Mouse (Mus musculus) brain, embryonic 18.5 days (tissue): ENCODE measurements around the gene Echdc3.

Source experiments
- DNase-seq: peaks from one replicate; pipeline ENCODE4 v3.0.0-alpha.2; 2012; ENCODE audit warnings: low read depth, low spot score

The Echdc3 gene

GRCm38 (mm10) chr2:6168560-6168959 is 44.3 kb downstream of the Echdc3 start:
- DNase-seq, result no peak

- DNase-seq, result peak; percentile 30
Observed at GRCm38 (mm10) chr2:6167843-6168558, 44.8 kb downstream of the Echdc3 start.

GRCm38 (mm10) chr2:6165771-6166170 is 47.1 kb downstream of the Echdc3 start:
- no peak for DNase-seq

GRCm38 (mm10) chr2:6164606-6165290 is 48.1 kb downstream of the Echdc3 start:
- no peak for DNase-seq

- no peak for DNase-seq
Observed at GRCm38 (mm10) chr2:6162366-6163040, 50.3 kb downstream of the Echdc3 start.

GRCm38 (mm10) chr2:6159735-6160134 is 53.1 kb downstream of the Echdc3 start:
- no peak for DNase-seq

- no peak for DNase-seq
Observed at GRCm38 (mm10) chr2:6159219-6159618, 53.6 kb downstream of the Echdc3 start.

- no peak for DNase-seq
Observed at GRCm38 (mm10) chr2:6157635-6158034, 55.2 kb downstream of the Echdc3 start.

GRCm38 (mm10) chr2:6157208-6157607 is 55.6 kb downstream of the Echdc3 start:
- DNase-seq, result no peak

- no peak for DNase-seq
Observed at GRCm38 (mm10) chr2:6149801-6150200, 63.0 kb downstream of the Echdc3 start.

- DNase-seq, result no peak
Observed at GRCm38 (mm10) chr2:6146901-6147300, 65.9 kb downstream of the Echdc3 start.

GRCm38 (mm10) chr2:6146257-6146656 is 66.6 kb downstream of the Echdc3 start:
- DNase-seq, result no peak

- DNase-seq, result no peak
Observed at GRCm38 (mm10) chr2:6145611-6146010, 67.2 kb downstream of the Echdc3 start.

GRCm38 (mm10) chr2:6142915-6143654 is 69.7 kb downstream of the Echdc3 start:
- no peak for DNase-seq

- no peak for DNase-seq
Observed at GRCm38 (mm10) chr2:6140572-6141161, 72.2 kb downstream of the Echdc3 start.
